Mouse (Mus musculus) gastrocnemius, adult 2 months (tissue): ENCODE measurements at regions not wholly inside any gene's neighbourhood (a gene's known extent, or its start where the extent isn't known, plus 50 kb on each side); places are given as distances from the start of the nearest gene placed in this dataset.

Source experiments
- DNase-seq: peaks from one replicate; pipeline ENCODE4 v3.0.0; 2022
- H3K27ac ChIP-seq: fragments of 200-600 bp; 2 replicates; pipeline ENCODE4 v1.8.1; 2022; ENCODE audit warnings: mild to moderate bottlenecking
- H3K4me3 ChIP-seq: fragments of 200-600 bp; 2 replicates; pipeline ENCODE4 v1.8.1; 2022; ENCODE audit warnings: mild to moderate bottlenecking, moderate library complexity
- CTCF ChIP-seq: fragments of 200-600 bp; IDR thresholded peaks from 2 replicates; pipeline ENCODE4 v1.8.1; 2022; ENCODE audit warnings: antibody characterized with exemption, mild to moderate bottlenecking, moderate library complexity
- intact Hi-C: fragments of 180-260 bp; cut with DNase I; formaldehyde crosslinking; loops from one replicate; pipeline ENCODE4 v1.15.1; 2025

- intact Hi-C loops, result no loop called here
- DNase-seq, result no peak
- no peak overlapping the region for H3K4me3 ChIP-seq
- no peak overlapping the region for H3K27ac ChIP-seq
- TF ChIP-seq CTCF, result no peak
These were observed 54.5 kb upstream of the Meis1 start for GRCm38 (mm10) chr11:19073265-19073664.

GRCm38 (mm10) chr11:19073887-19074564 is 55.2 kb upstream of the Meis1 start:
- intact Hi-C loops, result no loop called here
- Histone ChIP-seq H3K27ac (no peak overlapping the region), H3K4me3 (no peak overlapping the region)
- DNase-seq, result no peak
- no peak for TF ChIP-seq CTCF

GRCm38 (mm10) chr11:19091101-19091857 is 72.5 kb upstream of the Meis1 start:
- no peak for TF ChIP-seq CTCF
- Histone ChIP-seq H3K27ac (no peak overlapping the region), H3K4me3 (peak overlapping the region; percentile 57)
- no peak for DNase-seq
- intact Hi-C loops, result no loop called here

GRCm38 (mm10) chr11:19092967-19093745 is 74.4 kb upstream of the Meis1 start:
- Histone ChIP-seq H3K27ac (no peak overlapping the region), H3K4me3 (no peak overlapping the region)
- no peak for DNase-seq
- intact Hi-C loops, result no loop called here
- no peak for TF ChIP-seq CTCF

GRCm38 (mm10) chr11:19093749-19094148 is 75.0 kb upstream of the Meis1 start:
- DNase-seq, result no peak
- Histone ChIP-seq H3K4me3 (no peak overlapping the region), H3K27ac (no peak overlapping the region)
- no peak for TF ChIP-seq CTCF
- intact Hi-C loops, result no loop called here

GRCm38 (mm10) chr11:19094183-19094582 is 75.4 kb upstream of the Meis1 start:
- Histone ChIP-seq H3K27ac (no peak overlapping the region), H3K4me3 (no peak overlapping the region)
- intact Hi-C loops, result no loop called here
- no peak for TF ChIP-seq CTCF
- DNase-seq, result no peak

GRCm38 (mm10) chr11:19102981-19103568 is 84.3 kb upstream of the Meis1 start:
- intact Hi-C loops, result no loop called here
- no peak overlapping the region for H3K4me3 ChIP-seq
- no peak for DNase-seq
- H3K27ac ChIP-seq, result no peak overlapping the region
- no peak for TF ChIP-seq CTCF

GRCm38 (mm10) chr11:19107180-19107579 is 88.4 kb upstream of the Meis1 start:
- intact Hi-C loops, result no loop called here
- H3K4me3 ChIP-seq, result no peak overlapping the region
- no peak for DNase-seq
- H3K27ac ChIP-seq, result no peak overlapping the region
- no peak for TF ChIP-seq CTCF

GRCm38 (mm10) chr11:19109055-19109454 is 90.3 kb upstream of the Meis1 start:
- TF ChIP-seq CTCF, result no peak
- DNase-seq, result no peak
- intact Hi-C loops, result no loop called here

GRCm38 (mm10) chr11:19111916-19112575 is 93.3 kb upstream of the Meis1 start:
- H3K27ac ChIP-seq, result no peak overlapping the region
- intact Hi-C loops, result no loop called here
- TF ChIP-seq CTCF, result no peak

More at GRCm38 (mm10) chr11:19109055-19109454, 90.3 kb upstream of the Meis1 start:
- no peak overlapping the region for H3K4me3 ChIP-seq
- no peak overlapping the region for H3K27ac ChIP-seq

GRCm38 (mm10) chr11:19117121-19117520 is 98.3 kb upstream of the Meis1 start:
- no peak for DNase-seq
- intact Hi-C loops, result no loop called here
- TF ChIP-seq CTCF, result no peak
- Histone ChIP-seq H3K27ac (no peak overlapping the region), H3K4me3 (no peak overlapping the region)

More at GRCm38 (mm10) chr11:19111916-19112575, 93.3 kb upstream of the Meis1 start:
- H3K4me3 ChIP-seq, result no peak overlapping the region
- DNase-seq, result no peak

GRCm38 (mm10) chr11:19118258-19118657 is 99.5 kb upstream of the Meis1 start:
- TF ChIP-seq CTCF, result no peak
- DNase-seq, result no peak
- H3K4me3 ChIP-seq, result no peak overlapping the region
- H3K27ac ChIP-seq, result no peak overlapping the region
- intact Hi-C loops, result no loop called here
